Mouse (Mus musculus) heart, adult 2 months (tissue): Measurements from ENCODE around the gene Dnajc7. TPM values are rescaled to one million over a fixed set of nuclear protein-coding genes. Genes with fewer than 3 reads are reported as not detected.
A peak's percentile ranks its signal among the peaks of the same experiment; 100 is the strongest.

Experiments used
- DNase-seq, 2 experiments: peaks; one replicate each; pipeline ENCODE4 v3.0.0; 2021
- H3K27ac ChIP-seq: fragments of 200-600 bp; 2 replicates; pipeline ENCODE4 v1.8.1; 2022
- H3K27me3 ChIP-seq: fragments of 200-500 bp; 2 replicates; pipeline ENCODE4 v1.6.1; 2012; ENCODE audit warnings: mild to moderate bottlenecking, low read length, inconsistent platforms, mixed read lengths; ENCODE audit not compliant: control insufficient read depth, insufficient read depth
- H3K36me3 ChIP-seq: fragments of 200-500 bp; 2 replicates; pipeline ENCODE4 v1.6.1; 2012; ENCODE audit warnings: low read length, inconsistent platforms; ENCODE audit not compliant: control insufficient read depth, insufficient read depth
- H3K4me1 ChIP-seq: fragments of 200-500 bp; 2 replicates; pipeline ENCODE4 v1.6.1; 2011; ENCODE audit warnings: low read length; ENCODE audit not compliant: control insufficient read depth, insufficient read depth
- H3K4me3 ChIP-seq: fragments of 200-600 bp; 2 replicates; pipeline ENCODE4 v1.8.1; 2022
- H3K79me2 ChIP-seq: fragments of 200-500 bp; replicated peaks from 2 replicates; pipeline ENCODE4 v1.6.1; 2012; ENCODE audit warnings: mild to moderate bottlenecking, inconsistent platforms, low read length, moderate library complexity, mixed read lengths; ENCODE audit not compliant: control insufficient read depth, insufficient read depth
- H3K9ac ChIP-seq: fragments of 200-500 bp; 2 replicates; pipeline ENCODE4 v1.6.1; 2012; ENCODE audit warnings: low read depth, mild to moderate bottlenecking, control low read depth, inconsistent platforms, low read length, mixed read lengths
- CTCF ChIP-seq: fragments of 200-600 bp; IDR thresholded peaks from 2 replicates; pipeline ENCODE4 v1.8.1; 2022; ENCODE audit warnings: antibody characterized with exemption, mild to moderate bottlenecking, moderate library complexity
- EP300 ChIP-seq: fragments of 200-500 bp; IDR thresholded peaks from 2 replicates; pipeline ENCODE4 v1.6.1; 2011; ENCODE audit warnings: low read depth, low read length, control low read depth; ENCODE audit not compliant: insufficient read depth
- POLR2A ChIP-seq: fragments of 200-500 bp; IDR thresholded peaks from 2 replicates; pipeline ENCODE4 v1.6.1; 2011; ENCODE audit warnings: mild to moderate bottlenecking, low read depth, low read length, control low read depth; ENCODE audit not compliant: insufficient read depth
- WGBS: fragments of 180-500 bp; shearing (Covaris S2); methylation state at CpG from one replicate; pipeline ENCODE4 v1.1.7; 2018; 5-methylcytosine and 5-hydroxymethylcytosine counted together
- intact Hi-C: fragments of 180-260 bp; cut with DNase I; formaldehyde crosslinking; loops from one replicate; pipeline ENCODE4 v1.15.1; 2025
- polyA plus RNA-seq: library from polyadenylated mRNA; depleted of rRNA; stranded (reverse); fragments of >200 nt; gene quantifications from 2 replicates; pipeline ENCODE4 v1.2.3, GENCODE M21; 2012
- total RNA-seq, 2 experiments: library from RNA; stranded (reverse); gene quantifications; 2 replicates each; pipeline ENCODE4 v1.2.3; 2021

The Dnajc7 gene
- total and polyA plus RNA-seq, 3 experiments: 46.1 to 121 (median 107) TPM

GRCm38 (mm10) chr11:100574708-100575483, 45.1 kb downstream of the Dnajc7 start, which contains the start of gene Cnp:
Gene Cnp, plus strand, starts transcription at chr11:100574904.
- TF ChIP-seq POLR2A: peak; percentile 59
- TF ChIP-seq CTCF: peak; percentile 22; the same call in 1 of the 2 replicates
- TF ChIP-seq EP300: no peak
- H3K4me1 ChIP-seq: peaks cover 5% of the 10 kb centered on the region
- intact Hi-C loops: loop anchor here (5.0 to 10.0 kb wide), 2 partner anchors 187 to 490 kb away; partner anchors contain the start of gene Hcrt
- peak within 1 kb of the TSS; percentile 79 for H3K4me3 ChIP-seq
- WGBS: 2% methylated on average over 47 of the region's 47 CpGs
- peak; percentile 89 for DNase-seq
- no peaks in the 10 kb centered on the region for H3K79me2 ChIP-seq
- H3K27me3 ChIP-seq: no peaks in the 10 kb centered on the region
- H3K27ac ChIP-seq: peak within 1 kb of the TSS; percentile 72
- peak within 1 kb of the TSS; percentile 87 for H3K9ac ChIP-seq
- no peaks in the 10 kb centered on the region for H3K36me3 ChIP-seq

- peak overlapping the region; percentile 79 for H3K4me3 ChIP-seq
- peak overlapping the region; percentile 32; the same call in 1 of the 2 replicates for H3K27ac ChIP-seq
- intact Hi-C loops: loop anchor here (5.0 to 10.0 kb wide), 2 partner anchors 188 to 491 kb away; partner anchors contain the start of gene Hcrt
- H3K27me3 ChIP-seq: no peaks in the 10 kb centered on the region
- WGBS: 75% methylated on average over 3 of the region's 3 CpGs
- H3K79me2 ChIP-seq: no peaks in the 10 kb centered on the region
- TF ChIP-seq CTCF: no peak
- no peak for TF ChIP-seq EP300
- TF ChIP-seq POLR2A: no peak
- H3K36me3 ChIP-seq: no peaks in the 10 kb centered on the region
- H3K9ac ChIP-seq: peak overlapping the region; percentile 6; the same call in 1 of the 2 replicates
- DNase-seq: no peak
- peaks cover 5% of the 10 kb centered on the region for H3K4me1 ChIP-seq
These were observed 45.8 kb downstream of the Dnajc7 start for GRCm38 (mm10) chr11:100574188-100574587.

- H3K4me3 ChIP-seq: peak overlapping the region; percentile 26; the same call in 1 of the 2 replicates
- H3K79me2 ChIP-seq: no peaks in the 10 kb centered on the region
- H3K36me3 ChIP-seq: no peaks in the 10 kb centered on the region
- H3K4me1 ChIP-seq: peaks cover 5% of the 10 kb centered on the region
- WGBS: 9% methylated on average over 16 of the region's 16 CpGs
- peak; percentile 37 to 39 for DNase-seq
- TF ChIP-seq CTCF: no peak
- no peak for TF ChIP-seq EP300
- peak overlapping the region; percentile 66 for H3K9ac ChIP-seq
- no peak overlapping the region for H3K27ac ChIP-seq
- intact Hi-C loops: loop anchor here (2.0 to 10.0 kb wide), 4 partner anchors 48 to 494 kb away; partner anchors contain the start of genes Hcrt and Nkiras2
- H3K27me3 ChIP-seq: no peaks in the 10 kb centered on the region
These were observed 48.8 kb downstream of the Dnajc7 start for GRCm38 (mm10) chr11:100571202-100571567.

- intact Hi-C loops: loop anchor here (1.0 to 10.0 kb wide), 5 partner anchors 48 to 494 kb away; partner anchors contain the start of genes Hcrt and Nkiras2
- TF ChIP-seq CTCF: peak; percentile 96
- TF ChIP-seq EP300: peak; percentile 83
- no peak for TF ChIP-seq POLR2A
- Histone ChIP-seq H3K36me3 (no peaks in the 10 kb centered on the region), H3K4me3 (peak overlapping the region; percentile 26; the same call in 1 of the 2 replicates), H3K4me1 (peaks cover 5% of the 10 kb centered on the region), H3K9ac (peak overlapping the region; percentile 66), H3K27ac (no peak overlapping the region), H3K79me2 (no peaks in the 10 kb centered on the region), H3K27me3 (no peaks in the 10 kb centered on the region)
- DNase-seq: peak; percentile 62 to 63
- WGBS: 5% methylated on average over 8 of the region's 8 CpGs
These were observed 49.4 kb downstream of the Dnajc7 start for GRCm38 (mm10) chr11:100570430-100571201.

GRCm38 (mm10) chr11:100569789-100570188, 50.2 kb downstream of the Dnajc7 start:
- H3K4me1 ChIP-seq: peaks cover 5% of the 10 kb centered on the region
- H3K27me3 ChIP-seq: no peaks in the 10 kb centered on the region
- no peak for TF ChIP-seq POLR2A
- intact Hi-C loops: loop anchor here (1.0 to 10.0 kb wide), 5 partner anchors 49 to 495 kb away; partner anchors contain the start of genes Hcrt and Nkiras2
- H3K36me3 ChIP-seq: no peaks in the 10 kb centered on the region
- no peak overlapping the region for H3K4me3 ChIP-seq
- no peaks in the 10 kb centered on the region for H3K79me2 ChIP-seq
- H3K27ac ChIP-seq: no peak overlapping the region
- DNase-seq: no peak
- WGBS: 56% methylated on average over 9 of the region's 9 CpGs
- H3K9ac ChIP-seq: no peak overlapping the region
